Comparison of ENCODE assay signal across 9 mouse cellular contexts in the genomic region with DNA sequence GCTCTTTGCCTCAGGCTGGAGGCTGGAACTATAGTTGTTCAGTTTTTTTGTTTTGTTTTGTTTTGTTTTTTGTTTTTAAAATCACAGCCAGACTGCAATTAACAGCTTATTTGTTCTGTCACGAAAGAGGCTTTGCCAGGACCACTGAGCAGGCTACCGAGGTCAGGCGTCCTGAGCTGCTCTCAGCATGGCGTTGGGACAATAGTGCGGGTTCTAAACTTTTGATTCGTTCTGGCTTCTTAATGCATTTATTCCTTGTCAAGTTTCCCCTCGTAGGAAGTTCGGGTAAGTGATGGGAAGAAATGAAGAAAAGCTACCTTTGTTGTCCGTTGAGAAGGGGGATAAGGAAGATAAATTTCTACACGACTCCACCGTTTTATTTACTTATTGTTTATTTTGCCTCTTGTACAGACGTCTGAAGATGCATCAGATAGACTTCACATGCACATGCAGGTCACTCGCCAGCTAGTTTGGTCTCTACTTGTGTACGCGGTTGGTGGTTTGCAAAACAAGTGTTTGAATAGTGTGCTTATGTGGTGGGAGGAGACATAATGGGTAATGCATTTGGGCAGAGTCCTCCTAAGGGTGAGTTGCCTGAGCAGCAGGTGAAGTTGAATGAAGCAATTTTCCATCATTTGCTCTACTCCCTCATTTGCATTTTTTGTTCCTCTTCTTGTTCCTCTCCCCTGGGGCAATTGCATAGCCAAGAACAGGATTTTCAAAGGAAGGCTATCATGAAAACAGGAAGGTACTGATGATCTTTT. TPM values are rescaled to one million over a fixed set of nuclear protein-coding genes. Genes with fewer than 3 reads are reported as not detected.
DNase-seq lines count a peak whose midpoint lies in the region; ATAC-seq and TF ChIP-seq lines count a peak whose summit lies in the region.
"Had no signal": no experiment of that assay in that cellular context is flagged by ENCODE, and none has a peak within 500 bp of the region (broad histone marks: within the 10 kb centered on the region; RNA-seq: fewer than 3 reads in every experiment).

No protein-coding gene starts in this region.

- H3K9ac ChIP-seq in heart, embryonic 12.5 days = no peak overlapping the region
- H3K9ac ChIP-seq in limb, embryonic 14.5 days (ENCODE audit: low read depth, low read length, severe bottlenecking) = no peak overlapping the region

- no peak for TF ChIP-seq POLR2A in limb, embryonic 14.5 days (IDR thresholded peaks at IDR 0.05; ENCODE audit: borderline replicate concordance, extremely low read depth, insufficient read depth, insufficient read length)

- H3K4me3 ChIP-seq in heart, embryonic 12.5 days = peak overlapping the region; percentile 71
- peak overlapping the region; percentile 65 for H3K4me3 ChIP-seq in forebrain, embryonic 10.5 days
- peak overlapping the region; percentile 54 for H3K4me3 ChIP-seq in limb, embryonic 14.5 days (replicated peaks; ENCODE audit: low read length)

- H3K27me3 ChIP-seq in heart, embryonic 12.5 days (replicated peaks) = peaks cover 43% of the 10 kb centered on the region
- H3K27me3 ChIP-seq in forebrain, embryonic 10.5 days (ENCODE audit: poor library complexity, severe bottlenecking) = peaks cover 24% of the 10 kb centered on the region
- peaks cover 32% of the 10 kb centered on the region for H3K27me3 ChIP-seq in limb, embryonic 14.5 days (ENCODE audit: control insufficient read depth, insufficient read depth, low read length)

- WGBS in heart, embryonic 12.5 days = 9% methylated on average over 15 of the region's 15 CpGs
- 3% methylated on average over 15 of the region's 15 CpGs for WGBS in forebrain, embryonic 10.5 days
- WGBS in limb, embryonic 14.5 days = 8% methylated on average over 15 of the region's 15 CpGs

- DNase-seq in heart, adult 11 months = no peak
- DNase-seq in ES-CJ7 (ENCODE audit: low read depth, low spot score) = peak; percentile 7
- no peak for DNase-seq in forebrain, embryonic 10.5 days (ENCODE audit: extremely low spot score, low spot score)
- no peak for DNase-seq in limb, embryonic 14.5 days (ENCODE audit: low spot score)
- no peak for DNase-seq in spleen, postnatal 10 days (ENCODE audit: low spot score in 2 of 2)
- no peak for DNase-seq in lung, postnatal 36 days
- no peak for DNase-seq in T-cell, adult 2 months (ENCODE audit: low spot score)

- H3K4me1 ChIP-seq in heart, embryonic 12.5 days (replicated peaks) = no peaks in the 10 kb centered on the region; the same call in 1 of the 2 replicates
- peaks cover 39% of the 10 kb centered on the region for H3K4me1 ChIP-seq in forebrain, embryonic 10.5 days
- H3K4me1 ChIP-seq in limb, embryonic 14.5 days (ENCODE audit: control insufficient read depth, insufficient read depth, low read length) = no peaks in the 10 kb centered on the region

- ATAC-seq in heart, embryonic 12.5 days (ENCODE audit: insufficient number of reproducible peaks, low FRiP score) = no peak
- no peak for ATAC-seq in limb, embryonic 14.5 days (ENCODE audit: low FRiP score, low read depth)

- peak overlapping the region; percentile 97 for H3K4me2 ChIP-seq in heart, embryonic 12.5 days
- peak overlapping the region; percentile 86 for H3K4me2 ChIP-seq in limb, embryonic 14.5 days (replicated peaks; ENCODE audit: low read depth, low read length, severe bottlenecking)

- H3K36me3 ChIP-seq in heart, embryonic 12.5 days = no peaks in the 10 kb centered on the region
- no peaks in the 10 kb centered on the region for H3K36me3 ChIP-seq in forebrain, embryonic 10.5 days (replicated peaks)
- H3K36me3 ChIP-seq in limb, embryonic 14.5 days (ENCODE audit: control insufficient read depth, insufficient read depth, low read length) = no peaks in the 10 kb centered on the region

- no peaks in the 10 kb centered on the region for H3K9me3 ChIP-seq in heart, embryonic 12.5 days (replicated peaks)
- H3K9me3 ChIP-seq in forebrain, embryonic 10.5 days = no peaks in the 10 kb centered on the region
- H3K9me3 ChIP-seq in limb, embryonic 14.5 days (ENCODE audit: control insufficient read depth, low read length) = no peaks in the 10 kb centered on the region
- H3K9me3 ChIP-seq: megakaryocyte, embryonic 14.5 days had no signal

- no peak overlapping the region for H3K27ac ChIP-seq in heart, embryonic 12.5 days (ENCODE audit: poor library complexity, severe bottlenecking)
- H3K27ac ChIP-seq in forebrain, embryonic 10.5 days = peak overlapping the region; percentile 90
- H3K27ac ChIP-seq in limb, embryonic 14.5 days (replicated peaks; ENCODE audit: low read depth, low read length) = no peak overlapping the region

RNA-seq across cellular contexts. Expression of a gene that starts 1.4 kb away (rescaled TPM):
- 0.26 TPM in 2 replicates for polyA plus RNA-seq in heart, embryonic 12.5 days (2016; fragmentation: Nextera tagmentation; extraction: Ambion mirVana)
- 2.5 and 3.4 TPM in 2 replicates for polyA plus RNA-seq in forebrain, embryonic 10.5 days (2016; fragmentation: Nextera tagmentation; extraction: Ambion mirVana)
- polyA plus RNA-seq in limb, embryonic 14.5 days (2012; rRNA removed) = 2.1 and 2.2 TPM in 2 replicates
- polyA plus RNA-seq in limb, embryonic 14.5 days (2014; fragmentation: Nextera tagmentation; extraction: Ambion mirVana) = 1.8 and 2.2 TPM in 2 replicates
